Mouse (Mus musculus) liver, embryonic 12.5 days (tissue): ENCODE measurements around the gene Gnpda2. TPM values are rescaled to one million over a fixed set of nuclear protein-coding genes. Genes with fewer than 3 reads are reported as not detected.
A peak's percentile ranks its signal among the peaks of the same experiment; 100 is the strongest.

ENCODE experiments used
- ATAC-seq: fragments of 200-750 bp; cut with Nextera tagmentation; 2 replicates; pipeline ENCODE4 v1.8.0; 2017; ENCODE audit warnings: moderate number of reproducible peaks, mild to moderate bottlenecking, moderate library complexity
- H3K27ac ChIP-seq: fragments of 300-500 bp; sonication (generic); 2 replicates; pipeline ENCODE4 v1.5.1; 2016; ENCODE audit warnings: mild to moderate bottlenecking
- H3K27me3 ChIP-seq: fragments of 300-500 bp; sonication (generic); replicated peaks from 2 replicates; pipeline ENCODE4 v1.6.1; 2016; ENCODE audit warnings: mild to moderate bottlenecking, moderate library complexity
- H3K36me3 ChIP-seq: fragments of 300-500 bp; sonication (generic); 2 replicates; pipeline ENCODE4 v1.6.1; 2016; ENCODE audit warnings: mild to moderate bottlenecking, moderate library complexity
- H3K4me1 ChIP-seq: fragments of 300-500 bp; sonication (generic); 2 replicates; pipeline ENCODE4 v1.6.1; 2016
- H3K4me2 ChIP-seq: fragments of 300-500 bp; sonication (generic); 2 replicates; pipeline ENCODE4 v1.6.1; 2016; ENCODE audit warnings: mild to moderate bottlenecking, moderate library complexity
- H3K4me3 ChIP-seq: fragments of 300-500 bp; sonication (generic); 2 replicates; pipeline ENCODE4 v1.5.1; 2016; ENCODE audit warnings: mild to moderate bottlenecking, moderate library complexity
- H3K9ac ChIP-seq: fragments of 300-500 bp; sonication (generic); 2 replicates; pipeline ENCODE4 v1.6.1; 2016; ENCODE audit warnings: mild to moderate bottlenecking, moderate library complexity
- H3K9me3 ChIP-seq: fragments of 300-500 bp; sonication (generic); replicated peaks from 2 replicates; pipeline ENCODE4 v1.6.1; 2016; ENCODE audit warnings: mild to moderate bottlenecking, moderate library complexity
- WGBS: fragments of 180-500 bp; shearing (Covaris S2); methylation state at CpG from one replicate; pipeline ENCODE4 v1.1.7; 2016; ENCODE audit not compliant: insufficient replicate concordance; 5-methylcytosine and 5-hydroxymethylcytosine counted together
- polyA plus RNA-seq: library from polyadenylated mRNA; unstranded; fragments of >200 nt; fragmentation: Nextera tagmentation; extraction: Ambion mirVana; gene quantifications from 2 replicates; pipeline ENCODE4 v1.2.1, GENCODE M21; 2016

Gene Gnpda2
- 9.6 and 10.5 TPM in 2 replicates for polyA plus RNA-seq

DNA sequence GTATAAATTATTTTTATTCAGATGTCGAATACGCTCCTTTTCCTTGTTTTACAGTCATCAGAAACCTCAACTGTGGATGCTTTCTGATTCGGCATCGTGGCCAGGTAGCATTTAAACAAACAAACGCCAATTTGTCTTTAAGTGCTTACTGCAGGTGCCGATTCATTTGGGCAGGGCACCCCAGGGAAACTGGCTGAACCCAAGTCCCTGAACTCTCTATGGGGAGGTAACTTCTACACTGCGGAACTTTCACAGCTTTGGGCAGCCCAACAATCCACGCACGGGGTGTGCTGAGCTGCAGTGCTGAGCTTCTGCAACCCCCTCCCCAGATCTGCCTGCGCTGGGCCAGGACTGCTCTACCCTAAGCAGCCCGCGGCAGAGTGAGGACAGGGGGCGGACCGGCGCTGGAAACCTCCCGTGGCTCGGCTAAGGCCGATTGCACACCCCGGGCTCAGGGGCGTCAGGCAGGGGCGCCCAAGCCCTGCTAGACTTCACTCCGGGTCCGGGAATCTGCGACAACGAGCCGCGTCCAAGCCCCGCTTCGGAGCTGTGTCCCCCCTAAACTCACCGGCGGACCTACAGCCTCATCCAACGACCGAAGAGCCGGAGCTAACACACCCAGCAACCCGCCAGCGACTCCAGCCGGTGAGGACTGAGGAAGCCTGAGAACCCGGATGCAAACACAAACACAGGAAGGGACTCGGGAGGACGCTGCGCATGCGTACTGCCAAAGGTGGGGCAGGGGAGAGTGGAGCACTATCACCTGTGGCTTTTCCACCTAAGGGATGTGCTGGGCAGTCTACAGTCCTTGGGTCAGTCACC lies at the start of gene Gnpda2:
TSS of gene Gnpda2 (minus strand) at position 701 of the 822 bp plus-strand sequence.
- H3K27ac ChIP-seq: peak within 1 kb of the TSS; percentile 70
- 0 out of 2 replicates have a peak, but pooled peaks cover 2% of the 10 kb centered on the region for H3K36me3 ChIP-seq
- peak within 1 kb of the TSS; percentile 74 for H3K4me3 ChIP-seq
- peak; percentile 94 for ATAC-seq
- WGBS: 3% methylated on average over 42 of the region's 42 CpGs
- peak within 1 kb of the TSS; percentile 81 for H3K4me2 ChIP-seq
- H3K9ac ChIP-seq: peak within 1 kb of the TSS; percentile 78
- H3K4me1 ChIP-seq: peaks cover 11% of the 10 kb centered on the region
- H3K9me3 ChIP-seq: no peaks in the 10 kb centered on the region
- no peaks in the 10 kb centered on the region for H3K27me3 ChIP-seq

DNA sequence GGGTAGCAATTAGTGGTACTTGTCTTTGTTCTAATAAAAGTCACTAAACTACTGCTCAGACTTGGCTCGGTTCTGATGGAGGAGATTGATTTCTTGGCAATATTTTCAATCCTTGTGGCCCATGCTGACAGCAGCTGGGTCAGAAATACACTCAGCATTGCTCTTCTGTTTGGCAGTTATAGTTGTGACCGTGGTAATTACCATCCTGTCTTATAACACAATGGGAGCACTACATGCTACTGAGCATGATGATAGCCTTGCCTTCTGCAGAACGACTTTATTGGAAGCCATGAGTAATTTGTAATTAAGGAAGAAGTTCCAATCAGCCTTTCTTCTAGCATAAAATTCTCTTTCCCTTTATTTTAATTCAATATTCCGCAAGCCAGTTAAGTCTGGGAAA lies 42.6 kb upstream of the Gnpda2 start:
- no peak for ATAC-seq
- 49% methylated on average over 4 of the region's 4 CpGs for WGBS

DNA sequence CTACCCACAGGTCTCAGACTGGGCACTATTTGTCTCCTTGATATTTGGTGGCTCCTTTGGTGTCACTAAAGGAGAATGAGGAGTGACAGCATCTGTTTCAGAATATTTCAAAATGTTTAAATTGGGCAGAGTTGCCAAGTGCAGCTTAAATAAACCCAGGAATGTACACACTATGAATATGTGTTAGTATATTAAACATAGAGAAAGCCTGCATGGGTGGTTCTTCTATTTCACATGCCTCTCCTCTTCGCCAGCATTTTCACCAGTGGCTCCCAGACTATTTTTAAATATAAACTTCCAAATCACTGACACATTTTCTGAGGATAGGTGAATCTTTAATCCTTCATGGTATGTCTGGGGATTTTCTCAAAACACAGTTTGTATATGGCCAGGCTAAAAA lies 28.8 kb upstream of the Gnpda2 start:
- Histone ChIP-seq H3K4me1 (no peaks in the 10 kb centered on the region), H3K27me3 (no peaks in the 10 kb centered on the region), H3K9ac (no peak overlapping the region), H3K27ac (no peak overlapping the region), H3K36me3 (no peaks in the 10 kb centered on the region), H3K4me2 (no peak overlapping the region), H3K4me3 (no peak overlapping the region), H3K9me3 (no peaks in the 10 kb centered on the region)
- no peak for ATAC-seq
- WGBS: 50% methylated on average over 1 of the region's 1 CpGs

More for the DNA sequence above, 42.6 kb upstream of the Gnpda2 start:
- H3K4me2 ChIP-seq: no peak overlapping the region
- H3K9me3 ChIP-seq: no peaks in the 10 kb centered on the region
- H3K4me1 ChIP-seq: no peaks in the 10 kb centered on the region
- H3K9ac ChIP-seq: no peak overlapping the region
- H3K4me3 ChIP-seq: no peak overlapping the region
- H3K27me3 ChIP-seq: no peaks in the 10 kb centered on the region
- H3K36me3 ChIP-seq: no peaks in the 10 kb centered on the region
- H3K27ac ChIP-seq: no peak overlapping the region

DNA sequence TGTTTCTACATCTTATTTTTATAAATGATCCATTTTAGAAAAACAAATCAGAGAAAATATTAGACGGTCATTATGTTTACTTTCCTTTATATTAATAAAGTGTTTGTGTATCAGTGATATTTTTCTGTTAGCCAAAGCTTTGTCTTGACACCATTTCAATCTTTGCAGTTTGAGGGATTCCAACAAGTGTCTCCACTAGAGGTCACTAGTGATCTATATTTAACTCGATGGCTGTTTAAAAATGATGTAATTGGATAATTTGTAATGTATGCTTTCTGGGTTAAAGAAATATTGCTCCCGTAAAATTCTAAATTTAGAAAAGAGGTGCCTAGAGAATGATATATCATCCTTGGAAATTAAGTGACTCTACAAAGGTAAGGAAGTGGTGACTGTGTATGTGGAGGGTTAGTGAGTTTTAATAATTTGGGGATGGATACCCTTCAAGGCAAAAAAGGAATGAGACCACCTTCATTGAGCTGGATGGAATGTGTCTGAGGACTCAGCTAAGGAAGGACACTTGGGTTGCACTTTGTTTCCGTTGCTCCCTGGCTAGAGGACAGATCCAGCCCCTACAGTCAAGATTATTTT lies 21.2 kb upstream of the Gnpda2 start:
- no peak overlapping the region for H3K27ac ChIP-seq
- no peak overlapping the region for H3K4me2 ChIP-seq
- no peaks in the 10 kb centered on the region for H3K4me1 ChIP-seq
- no peaks in the 10 kb centered on the region for H3K27me3 ChIP-seq
- H3K4me3 ChIP-seq: no peak overlapping the region
- ATAC-seq: no peak
- no peak overlapping the region for H3K9ac ChIP-seq
- H3K36me3 ChIP-seq: no peaks in the 10 kb centered on the region
- WGBS: 19% methylated on average over 4 of the region's 4 CpGs
- H3K9me3 ChIP-seq: no peaks in the 10 kb centered on the region

DNA sequence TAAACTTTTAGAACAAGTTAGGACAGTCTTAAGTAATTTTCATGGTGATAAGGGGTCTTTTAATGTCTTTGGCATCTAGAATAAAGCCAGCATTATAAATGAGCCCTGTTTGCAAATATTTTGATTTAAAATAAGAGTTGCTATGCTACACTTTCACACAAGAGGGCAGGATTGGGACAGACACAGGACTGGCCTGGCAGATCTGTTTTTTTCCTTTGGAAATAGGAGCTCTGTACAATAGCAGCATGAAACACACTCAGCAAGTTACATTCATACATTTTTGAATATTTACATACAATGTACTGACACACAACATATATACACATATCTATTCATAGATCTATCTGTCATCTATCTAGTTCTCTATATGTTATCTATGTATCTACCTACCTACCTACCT lies 8.9 kb upstream of the Gnpda2 start:
- Histone ChIP-seq H3K9me3 (no peaks in the 10 kb centered on the region), H3K4me1 (no peaks in the 10 kb centered on the region), H3K4me2 (no peak overlapping the region), H3K9ac (no peak overlapping the region), H3K27me3 (no peaks in the 10 kb centered on the region), H3K4me3 (no peak overlapping the region), H3K36me3 (no peaks in the 10 kb centered on the region), H3K27ac (no peak overlapping the region)
- ATAC-seq: no peak

DNA sequence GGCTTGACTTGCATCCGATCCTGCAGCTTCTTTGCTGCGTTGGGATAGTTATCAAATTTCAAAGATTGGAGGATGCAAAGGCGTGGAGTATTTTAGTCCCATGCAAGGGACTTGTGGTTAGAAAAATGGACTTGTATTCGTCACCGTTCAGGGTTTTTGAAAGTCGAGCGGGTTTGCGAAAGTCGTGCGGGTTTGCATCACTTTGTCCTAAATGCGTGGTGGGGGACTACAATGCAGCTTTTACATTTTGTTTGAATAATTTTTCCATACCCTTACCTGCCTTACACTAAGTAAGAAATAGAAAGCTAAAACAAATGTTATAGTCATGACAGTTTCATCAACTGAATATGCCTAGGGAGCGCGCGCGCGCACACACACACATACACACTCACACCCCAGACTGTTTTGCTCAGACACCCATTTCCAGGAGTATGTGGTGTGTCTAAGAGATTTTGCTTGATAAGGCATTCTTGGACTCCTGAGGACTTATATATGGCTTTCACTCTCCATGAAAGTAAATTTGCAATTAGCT lies 34.7 kb downstream of the Gnpda2 start:
- Histone ChIP-seq H3K4me3 (peak overlapping the region; percentile 90), H3K9me3 (no peaks in the 10 kb centered on the region), H3K27ac (peak overlapping the region; percentile 78), H3K27me3 (no peaks in the 10 kb centered on the region), H3K36me3 (peaks cover 24% of the 10 kb centered on the region), H3K4me1 (peaks cover 6% of the 10 kb centered on the region), H3K9ac (peak overlapping the region; percentile 88), H3K4me2 (peak overlapping the region; percentile 76)
- peak; percentile 50 for ATAC-seq
- 11% methylated on average over 16 of the region's 16 CpGs for WGBS

DNA sequence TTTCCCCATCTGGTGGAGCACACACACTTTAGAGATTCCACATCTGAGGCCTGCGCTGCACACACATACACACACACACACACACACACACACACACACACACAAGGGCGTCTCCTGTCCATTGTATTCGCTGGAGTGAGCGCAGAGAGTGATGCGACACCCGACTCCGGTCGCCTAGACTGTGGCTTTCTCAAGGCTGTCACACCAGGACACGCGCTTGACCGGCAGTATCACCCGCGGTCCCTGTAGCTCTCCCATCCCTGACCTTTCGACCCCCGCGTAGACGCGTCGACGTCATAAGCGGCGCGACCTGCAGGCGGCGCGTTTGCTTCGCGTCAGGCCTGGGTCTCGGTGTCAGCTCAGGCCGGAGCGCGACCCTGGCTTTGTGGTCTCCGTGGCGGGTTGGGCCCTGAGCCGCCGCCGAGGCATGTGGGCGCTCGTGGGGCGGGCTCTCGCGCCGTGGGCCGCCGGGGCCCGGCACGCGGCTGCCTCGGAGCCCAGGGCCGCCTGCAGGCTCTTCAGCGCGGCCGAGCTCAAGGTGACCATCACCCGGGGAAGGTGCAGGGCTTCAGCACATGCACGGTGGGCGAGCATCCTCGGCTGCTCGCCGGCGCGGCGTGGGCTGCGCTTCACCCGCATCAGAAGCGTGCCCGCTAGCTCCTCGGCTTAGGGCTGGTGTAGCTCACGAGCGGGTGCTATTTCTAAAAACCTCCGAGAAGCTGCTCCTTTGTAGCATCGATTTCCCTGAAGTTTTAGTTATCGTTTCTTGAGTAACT lies 35.3 kb downstream of the Gnpda2 start, which contains the start of gene Guf1:
TSS of gene Guf1 (plus strand) at position 296 of the 776 bp plus-strand sequence.
- peak within 1 kb of the TSS; percentile 78 for H3K27ac ChIP-seq
- H3K4me1 ChIP-seq: peaks cover 6% of the 10 kb centered on the region
- ATAC-seq: peak; percentile 96
- H3K9me3 ChIP-seq: no peaks in the 10 kb centered on the region
- H3K4me3 ChIP-seq: peak within 1 kb of the TSS; percentile 90
- WGBS: under 1% methylated on average over 68 of the region's 72 CpGs
- H3K4me2 ChIP-seq: peak within 1 kb of the TSS; percentile 76
- peak within 1 kb of the TSS; percentile 88 for H3K9ac ChIP-seq
- peaks cover 20% of the 10 kb centered on the region for H3K36me3 ChIP-seq
- H3K27me3 ChIP-seq: no peaks in the 10 kb centered on the region

DNA sequence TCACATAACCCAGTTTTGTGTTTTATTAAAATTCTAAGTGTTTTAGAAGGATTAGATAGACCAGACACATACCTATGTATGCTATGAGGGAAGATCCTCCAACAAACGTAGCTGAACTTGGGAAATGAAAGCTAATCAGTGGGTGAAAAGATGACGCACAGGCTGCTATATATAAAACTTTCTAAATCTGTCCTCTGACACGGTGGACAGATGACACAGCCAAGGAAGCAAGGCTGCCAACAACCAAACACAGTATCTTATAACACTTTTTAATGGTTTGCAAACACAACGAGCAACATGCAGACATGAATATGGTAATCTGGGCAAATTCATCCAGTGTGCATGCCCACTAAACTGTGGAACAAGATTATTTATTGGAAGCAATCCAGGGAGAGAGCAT lies 49.7 kb downstream of the Gnpda2 start, which contains the start of gene Yipf7:
TSS of gene Yipf7 (minus strand) at position 160 of the 400 bp plus-strand sequence.
- Histone ChIP-seq H3K4me3 (no peak within 1 kb of the TSS), H3K9me3 (no peaks in the 10 kb centered on the region), H3K27me3 (no peaks in the 10 kb centered on the region), H3K9ac (no peak within 1 kb of the TSS), H3K27ac (no peak within 1 kb of the TSS), H3K36me3 (no peaks in the 10 kb centered on the region), H3K4me2 (no peak within 1 kb of the TSS), H3K4me1 (no peaks in the 10 kb centered on the region)
- no peak for ATAC-seq
- WGBS: 55% methylated on average over 4 of the region's 4 CpGs

DNA sequence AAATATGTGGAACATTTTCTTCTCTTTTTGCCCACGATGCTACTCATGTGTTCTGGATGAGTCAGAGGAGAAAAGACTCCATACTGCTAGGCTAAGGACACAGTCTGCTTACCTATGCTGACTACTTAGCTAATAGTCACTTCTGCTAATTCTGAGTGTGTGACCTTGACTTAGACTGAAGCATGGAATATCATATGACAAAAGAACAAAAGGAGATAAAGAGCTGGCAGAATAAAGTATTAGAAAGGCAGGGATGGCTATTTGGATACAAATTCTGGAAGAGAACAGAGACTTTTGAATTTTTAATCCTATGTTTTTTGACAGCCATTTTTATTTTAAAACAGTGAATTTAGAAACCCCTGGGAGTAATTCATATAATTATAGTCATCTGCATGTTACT lies 50.5 kb downstream of the Gnpda2 start:
- no peak for ATAC-seq
- Histone ChIP-seq H3K4me1 (no peaks in the 10 kb centered on the region), H3K4me3 (no peak overlapping the region), H3K4me2 (no peak overlapping the region), H3K9ac (no peak overlapping the region), H3K27me3 (no peaks in the 10 kb centered on the region), H3K27ac (no peak overlapping the region), H3K9me3 (no peaks in the 10 kb centered on the region), H3K36me3 (no peaks in the 10 kb centered on the region)
- WGBS: 25% methylated on average over 1 of the region's 1 CpGs

DNA sequence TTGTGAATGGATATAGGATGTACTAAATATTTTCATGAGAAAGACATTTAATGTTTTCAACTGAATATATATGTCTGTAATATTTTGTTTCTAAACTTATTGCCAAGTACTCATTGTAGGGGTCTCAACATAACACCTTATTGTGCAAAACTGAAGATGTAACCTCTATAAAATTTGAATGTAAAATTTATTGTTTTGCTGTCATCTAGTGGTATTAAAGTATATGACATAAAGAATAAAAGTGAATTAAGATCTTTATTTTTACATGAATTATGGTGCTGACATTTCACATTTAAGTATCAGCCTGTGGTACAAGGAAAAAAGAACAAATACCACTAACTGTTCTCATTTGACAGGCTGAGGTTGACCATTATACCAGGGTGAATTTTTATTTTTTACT lies 68.2 kb downstream of the Gnpda2 start:
- Histone ChIP-seq H3K36me3 (no peaks in the 10 kb centered on the region), H3K9ac (no peak overlapping the region), H3K27ac (no peak overlapping the region), H3K4me3 (no peak overlapping the region), H3K9me3 (no peaks in the 10 kb centered on the region), H3K4me2 (no peak overlapping the region), H3K4me1 (no peaks in the 10 kb centered on the region), H3K27me3 (no peaks in the 10 kb centered on the region)
- no peak for ATAC-seq
